Mouse (Mus musculus): ENCODE measurements around the gene Sipa1l1. TPM values are rescaled to one million over a fixed set of nuclear protein-coding genes. Genes with fewer than 3 reads are reported as not detected.

Sipa1l1 gene
- total RNA-seq, 1 experiment = 31.8 TPM

- H3K36me3 ChIP-seq (ENCODE audit: control insufficient read depth, insufficient read depth, low read length, poor library complexity, severe bottlenecking) = peaks cover 5% of the 10 kb centered on the region; the same call in 1 of the 2 replicates
- no peak overlapping the region for H3K4me3 ChIP-seq (ENCODE audit: insufficient read depth in 1 of 2, low read depth in 1 of 2, low read length in 2 of 2, poor library complexity in 1 of 2, severe bottlenecking in 1 of 2)
- no peaks in the 10 kb centered on the region for H3K9me3 ChIP-seq (ENCODE audit: control insufficient read depth, insufficient read depth, low read depth, low read length)
- no peak for DNase-seq (ENCODE audit: low read depth, low spot score)
- no peak overlapping the region for H3K9ac ChIP-seq (ENCODE audit: insufficient read depth, low read depth, low read length, poor library complexity, severe bottlenecking)
- H3K27ac ChIP-seq (ENCODE audit: insufficient read depth, low read depth, low read length, poor library complexity, severe bottlenecking) = no peak overlapping the region
- H3K4me1 ChIP-seq (ENCODE audit: control insufficient read depth in 2 of 2, insufficient read depth in 2 of 2, low read length in 2 of 2, poor library complexity in 1 of 2) = 0 out of 4 replicates have a peak, but pooled peaks cover 0 to 2% of the 10 kb centered on the region in 2 experiments
- in situ Hi-C loops (cut with MboI; ENCODE audit: low sequenced_read_pairs in 2 of 2, unreplicated experiment in 2 of 2) = no loop called here
- TF ChIP-seq CHD2 (IDR thresholded peaks at IDR 0.05; ENCODE audit: low read depth, low read length) = no peak
- no peak for TF ChIP-seq MAFK (IDR thresholded peaks at IDR 0.05; ENCODE audit: insufficient read depth, low read depth, low read length)
- no peak for TF ChIP-seq ZC3H11A (IDR thresholded peaks at IDR 0.05; ENCODE audit: borderline replicate concordance, low read depth, low read length)
- no peak for TF ChIP-seq ZNF384 (IDR thresholded peaks at IDR 0.05; ENCODE audit: low read depth, low read length)
- no peak for TF ChIP-seq HCFC1 (IDR thresholded peaks at IDR 0.05; ENCODE audit: borderline replicate concordance, insufficient read depth, low read length)
These were observed 258.3 kb downstream of the Sipa1l1 start for GRCm38 (mm10) chr12:82427416-82427815.

GRCm38 (mm10) chr12:82428466-82428865, 259.3 kb downstream of the Sipa1l1 start:
- Histone ChIP-seq H3K36me3 (ENCODE audit: control insufficient read depth, insufficient read depth, low read length, poor library complexity, severe bottlenecking) (peaks cover 8% of the 10 kb centered on the region; the same call in 1 of the 2 replicates), H3K4me1 (ENCODE audit: control insufficient read depth in 2 of 2, insufficient read depth in 2 of 2, low read length in 2 of 2, poor library complexity in 1 of 2) (0 out of 4 replicates have a peak, but pooled peaks cover 0 to 2% of the 10 kb centered on the region in 2 experiments), H3K4me3 (ENCODE audit: insufficient read depth in 1 of 2, low read depth in 1 of 2, low read length in 2 of 2, poor library complexity in 1 of 2, severe bottlenecking in 1 of 2) (no peak overlapping the region), H3K27ac (ENCODE audit: insufficient read depth, low read depth, low read length, poor library complexity, severe bottlenecking) (no peak overlapping the region), H3K9me3 (ENCODE audit: control insufficient read depth, insufficient read depth, low read depth, low read length) (no peaks in the 10 kb centered on the region), H3K9ac (ENCODE audit: insufficient read depth, low read depth, low read length, poor library complexity, severe bottlenecking) (no peak overlapping the region)
- no peak for DNase-seq (ENCODE audit: low read depth, low spot score)
- in situ Hi-C loops (cut with MboI; ENCODE audit: low sequenced_read_pairs in 2 of 2, unreplicated experiment in 2 of 2) = no loop called here
- TF ChIP-seq HCFC1 (IDR thresholded peaks at IDR 0.05; ENCODE audit: borderline replicate concordance, insufficient read depth, low read length) (no peak), MAFK (IDR thresholded peaks at IDR 0.05; ENCODE audit: insufficient read depth, low read depth, low read length) (no peak), ZNF384 (IDR thresholded peaks at IDR 0.05; ENCODE audit: low read depth, low read length) (no peak), CHD2 (IDR thresholded peaks at IDR 0.05; ENCODE audit: low read depth, low read length) (no peak), ZC3H11A (IDR thresholded peaks at IDR 0.05; ENCODE audit: borderline replicate concordance, low read depth, low read length) (no peak)

GRCm38 (mm10) chr12:82433311-82433710, 264.2 kb downstream of the Sipa1l1 start:
- no peak overlapping the region for H3K9ac ChIP-seq (ENCODE audit: insufficient read depth, low read depth, low read length, poor library complexity, severe bottlenecking)
- no peak overlapping the region for H3K27ac ChIP-seq (ENCODE audit: insufficient read depth, low read depth, low read length, poor library complexity, severe bottlenecking)
- TF ChIP-seq ZC3H11A (IDR thresholded peaks at IDR 0.05; ENCODE audit: borderline replicate concordance, low read depth, low read length) (no peak), HCFC1 (IDR thresholded peaks at IDR 0.05; ENCODE audit: borderline replicate concordance, insufficient read depth, low read length) (no peak), MAFK (IDR thresholded peaks at IDR 0.05; ENCODE audit: insufficient read depth, low read depth, low read length) (no peak), CHD2 (IDR thresholded peaks at IDR 0.05; ENCODE audit: low read depth, low read length) (no peak), ZNF384 (IDR thresholded peaks at IDR 0.05; ENCODE audit: low read depth, low read length) (no peak)
- no peaks in the 10 kb centered on the region for H3K4me1 ChIP-seq (ENCODE audit: control insufficient read depth in 2 of 2, insufficient read depth in 2 of 2, low read length in 2 of 2, poor library complexity in 1 of 2)
- H3K36me3 ChIP-seq (ENCODE audit: control insufficient read depth, insufficient read depth, low read length, poor library complexity, severe bottlenecking) = peaks cover 11% of the 10 kb centered on the region; the same call in 1 of the 2 replicates
- DNase-seq (ENCODE audit: low read depth, low spot score) = no peak
- in situ Hi-C loops (cut with MboI; ENCODE audit: low sequenced_read_pairs in 2 of 2, unreplicated experiment in 2 of 2) = no loop called here
- H3K4me3 ChIP-seq (ENCODE audit: insufficient read depth in 1 of 2, low read depth in 1 of 2, low read length in 2 of 2, poor library complexity in 1 of 2, severe bottlenecking in 1 of 2) = no peak overlapping the region
- H3K9me3 ChIP-seq (ENCODE audit: control insufficient read depth, insufficient read depth, low read depth, low read length) = no peaks in the 10 kb centered on the region

GRCm38 (mm10) chr12:82434591-82434990, 265.5 kb downstream of the Sipa1l1 start:
- in situ Hi-C loops (cut with MboI; ENCODE audit: low sequenced_read_pairs in 2 of 2, unreplicated experiment in 2 of 2) = no loop called here
- Histone ChIP-seq H3K9ac (ENCODE audit: insufficient read depth, low read depth, low read length, poor library complexity, severe bottlenecking) (no peak overlapping the region), H3K36me3 (ENCODE audit: control insufficient read depth, insufficient read depth, low read length, poor library complexity, severe bottlenecking) (peaks cover 11% of the 10 kb centered on the region; the same call in 1 of the 2 replicates)

More at GRCm38 (mm10) chr12:82434591-82434990, 265.5 kb downstream of the Sipa1l1 start:
- Histone ChIP-seq H3K4me3 (ENCODE audit: insufficient read depth in 1 of 2, low read depth in 1 of 2, low read length in 2 of 2, poor library complexity in 1 of 2, severe bottlenecking in 1 of 2) (no peak overlapping the region), H3K4me1 (ENCODE audit: control insufficient read depth in 2 of 2, insufficient read depth in 2 of 2, low read length in 2 of 2, poor library complexity in 1 of 2) (no peaks in the 10 kb centered on the region), H3K27ac (ENCODE audit: insufficient read depth, low read depth, low read length, poor library complexity, severe bottlenecking) (no peak overlapping the region), H3K9me3 (ENCODE audit: control insufficient read depth, insufficient read depth, low read depth, low read length) (no peaks in the 10 kb centered on the region)
- TF ChIP-seq MAFK (IDR thresholded peaks at IDR 0.05; ENCODE audit: insufficient read depth, low read depth, low read length) (no peak), CHD2 (IDR thresholded peaks at IDR 0.05; ENCODE audit: low read depth, low read length) (no peak), HCFC1 (IDR thresholded peaks at IDR 0.05; ENCODE audit: borderline replicate concordance, insufficient read depth, low read length) (no peak), ZC3H11A (IDR thresholded peaks at IDR 0.05; ENCODE audit: borderline replicate concordance, low read depth, low read length) (no peak)
- no peak for DNase-seq (ENCODE audit: low read depth, low spot score)

Measured in ES-E14 (cell line).